Mouse (Mus musculus) liver, postnatal 0 days (tissue): ENCODE results near the gene 4931417E11Rik. TPM values are rescaled to one million over a fixed set of nuclear protein-coding genes. Genes with fewer than 3 reads are reported as not detected.
A peak's percentile ranks its signal among the peaks of the same experiment; 100 is the strongest.

Experiments used
- ATAC-seq: fragments of 200-750 bp; cut with Nextera tagmentation; 2 replicates; pipeline ENCODE4 v1.8.0; 2017; ENCODE audit warnings: mild to moderate bottlenecking, moderate library complexity
- DNase-seq: peaks from one replicate; pipeline ENCODE4 v3.0.0-alpha.2; 2016
- H3K27ac ChIP-seq: fragments of 300-500 bp; sonication (generic); 2 replicates; pipeline ENCODE4 v1.5.1; 2014; ENCODE audit warnings: antibody characterized with exemption, moderate library complexity, mild to moderate bottlenecking, low read depth
- H3K27me3 ChIP-seq: fragments of 300-500 bp; sonication (generic); 2 replicates; pipeline ENCODE4 v1.6.1; 2014; ENCODE audit warnings: low read length, control low read depth, mixed read lengths; ENCODE audit not compliant: insufficient read depth
- H3K36me3 ChIP-seq: fragments of 300-500 bp; sonication (generic); replicated peaks from 2 replicates; pipeline ENCODE4 v1.6.1; 2014; ENCODE audit warnings: mild to moderate bottlenecking, control low read depth, low read length, moderate library complexity, mixed read lengths; ENCODE audit not compliant: insufficient read depth
- H3K4me1 ChIP-seq: fragments of 300-500 bp; sonication (generic); 2 replicates; pipeline ENCODE4 v1.6.1; 2014; ENCODE audit warnings: antibody characterized with exemption, mild to moderate bottlenecking, control low read depth; ENCODE audit not compliant: insufficient read depth
- H3K4me2 ChIP-seq: fragments of 300-500 bp; sonication (generic); 2 replicates; pipeline ENCODE4 v1.6.1; 2014; ENCODE audit warnings: low read depth, mild to moderate bottlenecking, low read length, moderate library complexity, mixed read lengths
- H3K4me3 ChIP-seq: fragments of 300-500 bp; sonication (generic); 2 replicates; pipeline ENCODE4 v1.5.1; 2014; ENCODE audit warnings: low read depth, low read length
- H3K9ac ChIP-seq: fragments of 300-500 bp; sonication (generic); replicated peaks from 2 replicates; pipeline ENCODE4 v1.6.1; 2014; ENCODE audit warnings: mild to moderate bottlenecking, moderate library complexity
- H3K9me3 ChIP-seq: fragments of 300-500 bp; sonication (generic); 2 replicates; pipeline ENCODE4 v1.6.1; 2016; ENCODE audit warnings: mild to moderate bottlenecking, control low read depth, low read length, mixed read lengths
- CTCF ChIP-seq: sonication (generic); IDR thresholded peaks from 2 replicates; pipeline ENCODE4 v1.5.1; 2016; ENCODE audit warnings: antibody characterized with exemption, low read depth
- EP300 ChIP-seq: IDR thresholded peaks from 2 replicates; pipeline ENCODE4 v1.6.1; 2016; ENCODE audit warnings: antibody characterized with exemption, low read depth, mild to moderate bottlenecking
- WGBS: fragments of 180-500 bp; shearing (Covaris S2); extraction: QIAGEN DNeasy Blood & Tissue Kit; methylation state at CpG from one replicate; pipeline ENCODE4 v1.1.7; 2014; ENCODE audit not compliant: insufficient replicate concordance; 5-methylcytosine and 5-hydroxymethylcytosine counted together
- polyA plus RNA-seq: library from polyadenylated mRNA; unstranded; fragments of >200 nt; fragmentation: Nextera tagmentation; extraction: Ambion mirVana; gene quantifications from 2 replicates; pipeline ENCODE4 v1.2.1, GENCODE M21; 2015

The 4931417E11Rik gene
- polyA plus RNA-seq = not detected in 2 replicates

DNA sequence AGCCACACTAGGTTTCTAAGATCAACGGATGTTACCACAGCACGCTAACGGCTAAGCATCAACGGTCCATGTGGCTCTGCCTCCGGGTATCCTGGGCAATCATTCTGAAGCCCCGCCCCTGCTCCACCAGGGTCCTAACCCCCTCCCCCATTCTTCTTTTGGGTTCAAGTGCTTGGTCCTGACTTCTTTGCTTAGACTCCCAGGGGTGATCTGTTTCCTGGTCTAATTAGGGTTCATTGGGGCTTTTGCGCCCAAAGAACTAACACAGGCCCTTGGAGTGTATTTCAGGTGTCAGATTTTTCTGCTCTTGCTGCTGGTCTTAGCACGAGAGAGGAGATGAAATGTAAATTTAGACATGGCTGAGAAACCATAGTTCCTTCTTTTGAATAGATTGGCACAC is at the start of gene 4931417E11Rik:
4931417E11Rik (minus strand) TSS at position 101 of the 400 bp plus-strand sequence.
- no peaks in the 10 kb centered on the region for H3K4me1 ChIP-seq
- no peaks in the 10 kb centered on the region for H3K27me3 ChIP-seq
- H3K9ac ChIP-seq = no peak within 1 kb of the TSS
- no peaks in the 10 kb centered on the region for H3K36me3 ChIP-seq
- no peak for ATAC-seq
- DNase-seq = no peak
- TF ChIP-seq CTCF (no peak), EP300 (no peak)
- no peaks in the 10 kb centered on the region for H3K9me3 ChIP-seq
- H3K27ac ChIP-seq = no peak within 1 kb of the TSS
- H3K4me3 ChIP-seq = no peak within 1 kb of the TSS
- H3K4me2 ChIP-seq = no peak within 1 kb of the TSS
- WGBS = 77% methylated on average over 8 of the region's 8 CpGs

GRCm38 (mm10) chr6:73517818-73518396 is 48.4 kb upstream of the 4931417E11Rik start:
- ATAC-seq (no peak), DNase-seq (peak; percentile 58)
- Histone ChIP-seq H3K4me1 (no peaks in the 10 kb centered on the region), H3K27me3 (no peaks in the 10 kb centered on the region), H3K4me2 (no peak overlapping the region), H3K36me3 (no peaks in the 10 kb centered on the region), H3K4me3 (no peak overlapping the region), H3K27ac (no peak overlapping the region), H3K9ac (no peak overlapping the region), H3K9me3 (no peaks in the 10 kb centered on the region)
- no peak for TF ChIP-seq EP300
- peak; percentile 76 for TF ChIP-seq CTCF
- WGBS = 24% methylated on average over 14 of the region's 14 CpGs

DNA sequence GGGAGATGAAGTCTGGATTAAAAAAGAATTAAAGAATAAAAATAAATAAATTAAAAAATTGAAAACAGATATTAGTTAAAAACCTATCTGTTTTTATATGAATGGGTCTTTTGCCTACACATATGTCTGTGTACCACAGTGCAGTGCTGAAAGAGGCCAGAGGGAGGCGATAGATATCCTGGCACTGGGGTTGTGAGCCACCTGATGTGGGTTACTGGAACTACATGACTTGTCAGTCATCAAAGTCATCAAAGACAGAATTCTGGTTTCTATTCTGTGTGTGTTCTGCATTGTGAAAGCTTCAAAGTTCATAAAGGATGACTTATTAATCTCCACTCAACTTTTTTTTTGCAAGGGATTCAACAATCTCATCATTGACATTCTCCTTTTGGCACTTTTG is 43.4 kb upstream of the 4931417E11Rik start:
- Histone ChIP-seq H3K27me3 (no peaks in the 10 kb centered on the region), H3K36me3 (no peaks in the 10 kb centered on the region), H3K4me1 (no peaks in the 10 kb centered on the region), H3K27ac (no peak overlapping the region), H3K4me3 (no peak overlapping the region), H3K9ac (no peak overlapping the region), H3K4me2 (no peak overlapping the region), H3K9me3 (no peaks in the 10 kb centered on the region)
- WGBS = 14% methylated on average over 1 of the region's 1 CpGs
- no peak for ATAC-seq
- DNase-seq = no peak
- TF ChIP-seq EP300 (no peak), CTCF (peak; percentile 36)

DNA sequence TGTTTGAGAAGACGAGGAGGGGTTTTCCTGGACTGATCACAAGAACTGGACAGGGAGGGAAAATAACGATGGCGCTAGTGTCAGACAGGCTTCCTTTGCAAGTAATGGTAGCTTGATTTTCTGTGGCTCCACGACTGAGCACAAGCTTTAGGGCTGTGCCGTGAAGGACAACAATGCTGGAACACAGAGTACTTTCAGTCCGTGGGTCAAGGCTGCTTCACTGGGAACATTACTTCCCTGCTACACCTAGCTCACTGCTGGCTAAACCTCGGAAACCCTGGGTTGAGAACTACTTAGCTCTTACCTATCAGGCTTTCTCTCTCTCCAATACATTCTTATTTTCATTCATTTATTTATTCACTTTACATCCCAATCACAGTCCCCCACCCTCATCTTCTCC is 30.2 kb upstream of the 4931417E11Rik start:
- no peaks in the 10 kb centered on the region for H3K27me3 ChIP-seq
- no peak for ATAC-seq
- H3K9ac ChIP-seq = no peak overlapping the region
- H3K4me3 ChIP-seq = no peak overlapping the region
- H3K4me2 ChIP-seq = no peak overlapping the region
- H3K36me3 ChIP-seq = no peaks in the 10 kb centered on the region
- no peak for DNase-seq
- H3K4me1 ChIP-seq = no peaks in the 10 kb centered on the region
- 75% methylated on average over 7 of the region's 7 CpGs for WGBS
- no peaks in the 10 kb centered on the region for H3K9me3 ChIP-seq
- no peak overlapping the region for H3K27ac ChIP-seq
- TF ChIP-seq EP300 = no peak
- no peak for TF ChIP-seq CTCF

GRCm38 (mm10) chr6:73497321-73497720 is 27.9 kb upstream of the 4931417E11Rik start:
- WGBS = 71% methylated on average over 2 of the region's 2 CpGs
- DNase-seq = no peak
- H3K27ac ChIP-seq = no peak overlapping the region
- ATAC-seq = no peak
- H3K9me3 ChIP-seq = no peaks in the 10 kb centered on the region
- H3K4me1 ChIP-seq = no peaks in the 10 kb centered on the region
- TF ChIP-seq EP300 (no peak), CTCF (no peak)
- H3K9ac ChIP-seq = no peak overlapping the region
- H3K4me3 ChIP-seq = no peak overlapping the region
- H3K36me3 ChIP-seq = no peaks in the 10 kb centered on the region
- H3K27me3 ChIP-seq = no peaks in the 10 kb centered on the region
- H3K4me2 ChIP-seq = no peak overlapping the region

GRCm38 (mm10) chr6:73490524-73490923 is 21.1 kb upstream of the 4931417E11Rik start:
- ATAC-seq = no peak
- TF ChIP-seq CTCF (no peak), EP300 (no peak)
- no peaks in the 10 kb centered on the region for H3K4me1 ChIP-seq
- H3K27ac ChIP-seq = no peak overlapping the region
- no peak for DNase-seq
- H3K9ac ChIP-seq = no peak overlapping the region
- H3K36me3 ChIP-seq = no peaks in the 10 kb centered on the region
- H3K27me3 ChIP-seq = no peaks in the 10 kb centered on the region
- WGBS = 80% methylated on average over 1 of the region's 1 CpGs
- H3K4me2 ChIP-seq = no peak overlapping the region
- no peaks in the 10 kb centered on the region for H3K9me3 ChIP-seq
- no peak overlapping the region for H3K4me3 ChIP-seq

GRCm38 (mm10) chr6:73485616-73486015 is 16.1 kb upstream of the 4931417E11Rik start:
- no peaks in the 10 kb centered on the region for H3K27me3 ChIP-seq
- H3K27ac ChIP-seq = no peak overlapping the region
- 79% methylated on average over 3 of the region's 3 CpGs for WGBS
- H3K9me3 ChIP-seq = no peaks in the 10 kb centered on the region
- no peak for TF ChIP-seq CTCF
- no peak for TF ChIP-seq EP300
- ATAC-seq (no peak), DNase-seq (no peak)
- H3K9ac ChIP-seq = no peak overlapping the region
- no peaks in the 10 kb centered on the region for H3K36me3 ChIP-seq
- no peak overlapping the region for H3K4me2 ChIP-seq
- H3K4me3 ChIP-seq = no peak overlapping the region
- no peaks in the 10 kb centered on the region for H3K4me1 ChIP-seq
